Mouse (Mus musculus): ENCODE data around the gene Slc25a34. TPM values are rescaled to one million over a fixed set of nuclear protein-coding genes. Genes with fewer than 3 reads are reported as not detected.

Gene Slc25a34
- polyA plus RNA-seq, 1 experiment: 0.13 TPM

DNA sequence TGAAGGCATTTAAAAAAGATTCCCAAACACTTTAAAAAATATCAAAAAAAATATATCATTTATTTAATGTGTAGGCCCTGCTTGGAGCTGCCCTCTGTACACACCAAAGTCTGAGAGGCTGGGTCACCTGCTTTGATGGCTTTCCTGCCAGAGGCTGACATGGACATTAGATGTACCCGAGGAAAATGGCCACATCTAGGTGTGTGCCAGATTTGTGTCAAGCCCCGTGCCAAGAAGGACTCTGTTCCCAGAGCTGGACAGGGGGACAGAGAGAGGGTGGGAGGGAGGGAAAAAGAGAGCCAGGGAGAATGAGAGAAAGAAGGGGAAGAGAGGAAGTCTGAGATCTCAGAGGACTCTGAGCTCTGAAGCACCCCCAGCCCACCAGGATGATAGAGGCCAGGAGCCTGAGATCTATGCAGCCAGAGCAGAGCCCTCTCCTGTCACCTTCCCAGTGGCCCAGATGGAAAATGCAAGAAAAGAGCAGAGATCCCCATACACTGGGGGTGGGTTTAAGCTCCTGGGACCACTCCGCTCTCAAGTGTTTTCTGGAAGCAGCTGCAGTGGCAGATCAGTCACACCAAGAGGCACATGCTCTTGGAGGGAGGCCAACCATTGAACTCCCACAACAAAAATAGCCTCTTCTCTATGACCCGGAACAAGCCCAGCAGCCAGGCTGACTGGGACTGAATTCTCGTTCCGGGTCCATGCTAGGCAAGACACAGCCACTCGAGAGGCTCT, 19.7 kb upstream of the Slc25a34 start:
- TF ChIP-seq MYOD1 (IDR thresholded peaks at IDR 0.05; ENCODE audit: control insufficient read depth, insufficient read length, low read depth) (no peak), MAX (IDR thresholded peaks at IDR 0.05) (no peak), FOSL1 (IDR thresholded peaks at IDR 0.05; ENCODE audit: insufficient read depth, low read length, poor library complexity, severe bottlenecking) (no peak), CEBPB (IDR thresholded peaks at IDR 0.05; ENCODE audit: low read depth) (no peak), CTCF (IDR thresholded peaks at IDR 0.05; ENCODE audit: control insufficient read depth, insufficient read depth, insufficient read length) (no peak), MYOG (IDR thresholded peaks at IDR 0.05; ENCODE audit: control insufficient read depth, extremely low read depth, insufficient read length) (no peak), USF1 (IDR thresholded peaks at IDR 0.05; ENCODE audit: low read depth) (no peak)
- no peaks in the 10 kb centered on the region for H3K79me2 ChIP-seq (ENCODE audit: control insufficient read depth, insufficient read depth)
- H3K79me3 ChIP-seq (ENCODE audit: low read depth): peaks cover 2% of the 10 kb centered on the region
- H3ac ChIP-seq (ENCODE audit: control insufficient read depth, insufficient read length, low read depth): no peak overlapping the region
- no peak overlapping the region for H3K4me3 ChIP-seq (ENCODE audit: insufficient read depth, poor library complexity, severe bottlenecking)
- H3K36me3 ChIP-seq (ENCODE audit: control insufficient read depth, insufficient read depth): peaks cover 5% of the 10 kb centered on the region
- H3K27me3 ChIP-seq (ENCODE audit: control insufficient read depth, insufficient read depth, insufficient read length): no peaks in the 10 kb centered on the region

DNA sequence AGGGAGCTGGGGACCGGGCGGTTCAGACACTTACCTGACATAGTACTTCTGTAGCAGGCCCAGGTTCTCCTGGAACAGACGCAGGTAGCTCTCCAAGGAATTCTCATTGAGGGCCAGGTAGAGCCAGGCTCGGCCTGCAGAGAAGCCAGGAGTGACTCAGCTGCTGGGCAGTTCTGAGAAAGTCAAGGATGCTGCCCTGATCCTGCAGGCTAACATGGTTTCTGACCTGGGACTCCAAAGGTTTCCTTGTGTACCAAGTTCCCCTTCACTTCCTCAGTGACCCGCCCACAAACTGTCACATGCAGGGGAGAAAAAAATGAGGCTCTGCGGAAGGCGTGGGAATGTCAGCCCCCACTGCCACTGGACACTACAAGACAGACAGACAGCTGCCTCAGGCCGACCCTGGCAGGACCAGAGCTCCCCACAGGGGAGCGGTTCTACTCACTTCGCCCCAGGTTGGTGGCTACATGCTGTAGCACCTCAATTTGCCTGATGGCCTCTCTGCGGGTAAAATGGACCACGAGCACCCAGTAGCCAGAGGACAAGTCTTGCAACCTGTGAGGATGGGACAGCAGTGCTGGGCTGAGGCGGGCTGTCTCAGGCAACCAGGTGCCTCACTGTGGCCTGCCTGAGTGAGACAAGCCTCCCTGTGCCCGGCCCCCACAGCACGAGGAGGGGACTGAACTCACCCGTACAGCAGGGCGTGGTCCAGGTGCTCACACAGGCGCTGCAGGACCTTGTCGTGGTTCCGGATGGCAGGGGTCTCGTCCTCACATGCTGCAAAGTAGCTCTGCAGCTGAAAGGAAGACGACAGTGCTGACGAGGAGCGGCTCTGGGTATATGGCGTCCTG, 18.6 kb upstream of the Slc25a34 start:
- H3K36me3 ChIP-seq (ENCODE audit: control insufficient read depth, insufficient read depth): peaks cover 5% of the 10 kb centered on the region
- TF ChIP-seq MYOG (IDR thresholded peaks at IDR 0.05; ENCODE audit: control insufficient read depth, extremely low read depth, insufficient read length): no peak

DNA sequence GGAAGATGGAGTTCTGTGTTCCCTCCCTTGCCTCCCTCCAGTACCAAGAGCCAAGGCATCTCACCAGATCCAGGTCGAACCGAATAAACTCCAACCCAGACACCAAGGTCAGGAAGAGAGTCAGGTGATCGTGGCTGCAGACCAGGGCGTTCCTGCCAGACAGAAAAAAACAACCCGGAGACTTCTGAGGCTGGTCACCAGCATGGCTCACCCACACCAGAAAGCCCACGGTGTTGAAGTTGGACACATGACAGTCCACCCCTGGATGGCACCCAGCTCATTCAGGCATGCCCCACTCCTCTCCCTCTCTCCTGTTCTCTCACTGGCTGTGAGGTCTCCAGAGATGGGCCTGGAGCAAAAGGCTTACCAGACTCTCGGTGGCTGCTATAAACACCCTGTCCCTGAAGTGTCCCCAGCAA, 17.7 kb upstream of the Slc25a34 start:
- H3ac ChIP-seq (ENCODE audit: control insufficient read depth, insufficient read length, low read depth): no peak overlapping the region
- TF ChIP-seq CTCF (IDR thresholded peaks at IDR 0.05; ENCODE audit: control insufficient read depth, insufficient read depth, insufficient read length): no peak
- no peak for TF ChIP-seq MAX (IDR thresholded peaks at IDR 0.05)
- TF ChIP-seq CEBPB (IDR thresholded peaks at IDR 0.05; ENCODE audit: low read depth): no peak
- TF ChIP-seq MYOG (IDR thresholded peaks at IDR 0.05; ENCODE audit: control insufficient read depth, extremely low read depth, insufficient read length): no peak
- TF ChIP-seq MYOD1 (IDR thresholded peaks at IDR 0.05; ENCODE audit: control insufficient read depth, insufficient read length, low read depth): no peak
- no peak for TF ChIP-seq USF1 (IDR thresholded peaks at IDR 0.05; ENCODE audit: low read depth)
- no peak for TF ChIP-seq FOSL1 (IDR thresholded peaks at IDR 0.05; ENCODE audit: insufficient read depth, low read length, poor library complexity, severe bottlenecking)
- no peaks in the 10 kb centered on the region for H3K27me3 ChIP-seq (ENCODE audit: control insufficient read depth, insufficient read depth, insufficient read length)
- H3K79me2 ChIP-seq (ENCODE audit: control insufficient read depth, insufficient read depth): no peaks in the 10 kb centered on the region
- peaks cover 5% of the 10 kb centered on the region for H3K36me3 ChIP-seq (ENCODE audit: control insufficient read depth, insufficient read depth)
- H3K79me3 ChIP-seq (ENCODE audit: low read depth): peaks cover under 1% of the 10 kb centered on the region
- no peak overlapping the region for H3K4me3 ChIP-seq (ENCODE audit: insufficient read depth, poor library complexity, severe bottlenecking)

More for the DNA sequence above, 18.6 kb upstream of the Slc25a34 start:
- Histone ChIP-seq H3K79me2 (ENCODE audit: control insufficient read depth, insufficient read depth) (no peaks in the 10 kb centered on the region), H3K79me3 (ENCODE audit: low read depth) (peaks cover 2% of the 10 kb centered on the region), H3K4me3 (ENCODE audit: insufficient read depth, poor library complexity, severe bottlenecking) (no peak overlapping the region), H3ac (ENCODE audit: control insufficient read depth, insufficient read length, low read depth) (no peak overlapping the region), H3K27me3 (ENCODE audit: control insufficient read depth, insufficient read depth, insufficient read length) (no peaks in the 10 kb centered on the region)

DNA sequence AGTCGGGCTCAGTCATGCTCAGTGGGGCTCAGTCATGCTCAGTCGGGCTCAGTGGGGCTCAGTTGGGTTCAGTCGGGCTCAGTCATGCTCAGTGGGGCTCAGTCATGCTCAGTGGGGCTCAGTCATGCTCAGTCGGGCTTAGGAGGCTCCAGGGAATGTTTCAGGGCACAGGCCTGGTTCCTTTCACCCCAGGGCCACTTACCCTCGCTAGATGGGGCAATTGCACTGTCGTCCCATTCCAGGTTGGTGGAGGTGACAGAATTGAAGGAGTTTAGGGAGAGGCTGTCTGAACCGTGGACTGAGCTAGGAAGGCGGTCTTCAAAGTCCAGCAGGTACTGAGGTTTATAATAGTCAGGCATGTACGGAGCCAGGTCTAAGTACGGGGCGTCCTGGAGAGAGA, 15.9 kb upstream of the Slc25a34 start:
- H3K79me2 ChIP-seq (ENCODE audit: control insufficient read depth, insufficient read depth): no peaks in the 10 kb centered on the region
- TF ChIP-seq CEBPB (IDR thresholded peaks at IDR 0.05; ENCODE audit: low read depth) (no peak), USF1 (IDR thresholded peaks at IDR 0.05; ENCODE audit: low read depth) (no peak), MYOG (IDR thresholded peaks at IDR 0.05; ENCODE audit: control insufficient read depth, extremely low read depth, insufficient read length) (no peak), MYOD1 (IDR thresholded peaks at IDR 0.05; ENCODE audit: control insufficient read depth, insufficient read length, low read depth) (no peak), CTCF (IDR thresholded peaks at IDR 0.05; ENCODE audit: control insufficient read depth, insufficient read depth, insufficient read length) (no peak), FOSL1 (IDR thresholded peaks at IDR 0.05; ENCODE audit: insufficient read depth, low read length, poor library complexity, severe bottlenecking) (no peak), MAX (IDR thresholded peaks at IDR 0.05) (no peak)
- H3K27me3 ChIP-seq (ENCODE audit: control insufficient read depth, insufficient read depth, insufficient read length): no peaks in the 10 kb centered on the region
- no peaks in the 10 kb centered on the region for H3K79me3 ChIP-seq (ENCODE audit: low read depth)
- H3ac ChIP-seq (ENCODE audit: control insufficient read depth, insufficient read length, low read depth): no peak overlapping the region
- peaks cover 5% of the 10 kb centered on the region for H3K36me3 ChIP-seq (ENCODE audit: control insufficient read depth, insufficient read depth)
- H3K4me3 ChIP-seq (ENCODE audit: insufficient read depth, poor library complexity, severe bottlenecking): no peak overlapping the region

DNA sequence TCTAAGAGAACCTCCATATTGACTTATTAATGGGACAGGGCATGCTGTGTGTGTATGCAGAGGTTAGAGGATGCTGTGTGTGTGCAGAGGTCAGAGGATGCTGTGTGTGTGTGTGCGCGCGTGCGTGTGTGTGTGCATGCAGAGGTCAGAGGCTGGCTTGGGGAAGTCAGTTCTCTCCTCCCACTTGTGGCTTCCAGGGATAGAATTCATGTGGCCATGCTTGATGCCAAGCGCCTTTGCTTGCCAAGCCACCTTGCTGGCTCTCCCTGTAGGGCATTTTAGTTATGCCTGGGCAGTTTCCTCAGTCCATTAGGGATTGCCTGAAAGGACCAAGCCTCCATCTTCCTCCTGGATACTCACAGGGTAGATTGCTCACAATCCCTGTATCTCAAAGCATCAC, 13.1 kb upstream of the Slc25a34 start:
- H3K36me3 ChIP-seq (ENCODE audit: control insufficient read depth, insufficient read depth): peaks cover 10% of the 10 kb centered on the region
- no peak for TF ChIP-seq MYOG (IDR thresholded peaks at IDR 0.05; ENCODE audit: control insufficient read depth, extremely low read depth, insufficient read length)
- no peak for TF ChIP-seq MAX (IDR thresholded peaks at IDR 0.05)
- TF ChIP-seq USF1 (IDR thresholded peaks at IDR 0.05; ENCODE audit: low read depth): no peak
- no peak for TF ChIP-seq CTCF (IDR thresholded peaks at IDR 0.05; ENCODE audit: control insufficient read depth, insufficient read depth, insufficient read length)
- no peak for TF ChIP-seq CEBPB (IDR thresholded peaks at IDR 0.05; ENCODE audit: low read depth)
- TF ChIP-seq FOSL1 (IDR thresholded peaks at IDR 0.05; ENCODE audit: insufficient read depth, low read length, poor library complexity, severe bottlenecking): no peak
- TF ChIP-seq MYOD1 (IDR thresholded peaks at IDR 0.05; ENCODE audit: control insufficient read depth, insufficient read length, low read depth): no peak
- H3ac ChIP-seq (ENCODE audit: control insufficient read depth, insufficient read length, low read depth): no peak overlapping the region
- H3K27me3 ChIP-seq (ENCODE audit: control insufficient read depth, insufficient read depth, insufficient read length): no peaks in the 10 kb centered on the region
- no peaks in the 10 kb centered on the region for H3K79me2 ChIP-seq (ENCODE audit: control insufficient read depth, insufficient read depth)
- H3K4me3 ChIP-seq (ENCODE audit: insufficient read depth, poor library complexity, severe bottlenecking): no peak overlapping the region
- H3K79me3 ChIP-seq (ENCODE audit: low read depth): no peaks in the 10 kb centered on the region
